Mouse (Mus musculus): ENCODE data around the gene Ccdc92b. TPM values are rescaled to one million over a fixed set of nuclear protein-coding genes. Genes with fewer than 3 reads are reported as not detected.

The Ccdc92b gene
- total RNA-seq, 2 experiments from 2014 or later = 26.5 to 27.8 TPM

DNA sequence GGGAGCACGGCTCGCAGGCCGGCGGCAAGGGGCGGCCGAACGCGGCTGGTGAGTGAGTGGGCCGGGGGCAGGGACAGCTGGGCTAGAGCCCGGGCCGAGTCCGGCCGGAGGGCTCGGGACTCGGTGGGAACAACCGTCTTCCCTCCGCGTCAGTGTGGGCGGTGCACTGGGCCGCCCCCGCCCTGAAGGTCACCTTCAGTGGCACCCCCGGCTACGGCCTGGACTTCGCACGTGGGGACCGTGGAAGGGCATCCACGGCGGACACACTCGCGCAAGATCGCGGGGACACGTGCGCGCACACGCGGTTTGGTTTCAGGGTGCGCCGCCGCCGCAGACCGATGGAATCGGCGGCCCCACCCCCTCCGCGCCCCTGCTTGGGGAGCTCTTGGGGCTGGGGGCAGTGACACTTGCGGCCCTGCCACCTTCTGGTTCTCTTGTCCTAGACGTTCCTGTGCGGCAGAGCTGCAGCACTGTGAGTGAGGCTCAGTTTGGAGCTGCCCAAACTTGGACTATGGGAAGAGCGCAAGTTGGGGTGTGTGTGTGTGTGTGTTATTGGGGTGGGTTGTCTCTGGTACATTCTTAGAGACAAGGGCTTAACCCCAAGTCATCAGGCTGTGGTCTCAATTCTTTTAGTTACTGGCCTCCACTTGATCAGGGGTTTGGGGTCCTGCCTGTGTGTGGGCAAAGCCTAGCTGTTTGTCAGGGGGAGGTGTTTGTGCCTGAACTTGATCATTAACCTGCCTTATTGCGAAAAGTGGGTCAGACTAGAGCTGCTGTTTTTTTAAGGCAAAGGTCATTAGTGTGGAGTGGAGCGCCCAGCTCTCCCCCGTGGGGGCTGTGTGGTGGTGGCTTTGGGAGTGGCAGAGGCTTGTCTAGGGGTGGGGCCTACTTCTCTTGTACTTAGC lies 30.5 kb downstream of the Ccdc92b start:
- DNase-seq (ENCODE audit: low spot score in 2 of 2) = no peak

DNA sequence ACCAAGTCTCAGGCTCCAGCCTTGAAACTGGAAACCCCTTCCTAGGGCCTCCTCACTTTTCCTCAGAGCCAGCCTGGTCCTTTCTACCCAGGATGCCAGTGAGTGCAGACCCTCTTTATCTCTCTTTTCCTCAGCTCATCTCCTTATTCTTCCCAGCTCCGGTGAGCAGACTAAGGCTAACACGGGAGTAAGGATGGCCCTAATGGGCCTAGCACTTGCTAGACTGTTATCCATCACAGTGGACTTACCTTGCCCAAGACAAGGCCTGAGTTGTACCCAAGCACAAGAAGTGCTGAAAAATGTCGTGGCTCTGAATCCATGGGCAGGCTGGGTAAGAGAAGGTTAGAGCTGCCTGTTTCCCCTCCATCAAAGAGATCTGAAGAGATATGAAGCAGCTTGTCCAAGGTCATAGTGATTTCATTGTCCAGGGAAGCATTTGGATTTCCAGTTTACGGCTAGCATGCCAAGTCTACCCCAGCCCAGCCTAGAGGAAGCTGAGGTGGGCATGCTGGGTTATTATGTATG lies 31.2 kb downstream of the Ccdc92b start:
- no peak for DNase-seq (ENCODE audit: low spot score in 2 of 2)

DNA sequence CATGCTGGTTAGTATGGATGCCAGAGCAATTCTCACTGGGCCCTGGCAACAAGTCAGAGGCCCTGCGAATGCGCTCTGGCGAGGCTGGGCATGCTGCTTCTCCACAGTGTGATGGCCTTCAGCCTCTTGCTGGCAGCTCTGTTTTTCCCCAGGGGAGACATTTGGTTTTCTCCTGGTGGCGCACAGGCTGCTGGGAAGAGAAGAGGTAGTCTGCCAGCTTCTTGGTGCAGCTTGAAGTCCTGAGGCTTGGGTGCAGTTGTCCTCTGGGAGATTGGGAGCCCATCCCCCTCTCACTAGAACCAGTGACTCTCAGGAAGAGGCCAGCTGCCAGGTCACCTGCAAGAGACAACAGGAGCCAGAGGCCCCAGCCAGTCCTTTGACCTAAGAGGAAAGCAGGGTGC lies 33.4 kb downstream of the Ccdc92b start:
- no peak for DNase-seq (ENCODE audit: low spot score in 2 of 2)

DNA sequence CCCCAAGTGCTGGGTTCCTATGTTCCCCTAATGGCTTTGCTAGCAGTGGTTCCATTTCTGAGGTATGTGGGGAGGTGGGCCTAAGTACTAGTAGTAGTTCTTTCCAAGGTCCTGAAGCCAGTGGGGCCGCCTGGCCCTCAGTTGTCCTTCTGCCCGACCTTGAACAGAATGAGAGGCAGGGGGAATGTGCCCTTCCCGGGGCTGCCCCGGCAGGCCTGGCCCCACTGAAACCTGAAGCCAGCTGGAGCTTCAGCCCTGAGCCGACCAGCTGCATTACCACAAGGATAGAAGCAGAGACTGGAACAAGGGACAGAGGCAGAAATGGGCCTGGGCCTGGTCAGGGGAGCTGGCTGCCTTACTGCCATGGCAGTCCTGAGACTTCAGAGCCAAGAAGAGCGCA lies 34.0 kb downstream of the Ccdc92b start:
- DNase-seq (ENCODE audit: low spot score in 2 of 2) = no peak

DNA sequence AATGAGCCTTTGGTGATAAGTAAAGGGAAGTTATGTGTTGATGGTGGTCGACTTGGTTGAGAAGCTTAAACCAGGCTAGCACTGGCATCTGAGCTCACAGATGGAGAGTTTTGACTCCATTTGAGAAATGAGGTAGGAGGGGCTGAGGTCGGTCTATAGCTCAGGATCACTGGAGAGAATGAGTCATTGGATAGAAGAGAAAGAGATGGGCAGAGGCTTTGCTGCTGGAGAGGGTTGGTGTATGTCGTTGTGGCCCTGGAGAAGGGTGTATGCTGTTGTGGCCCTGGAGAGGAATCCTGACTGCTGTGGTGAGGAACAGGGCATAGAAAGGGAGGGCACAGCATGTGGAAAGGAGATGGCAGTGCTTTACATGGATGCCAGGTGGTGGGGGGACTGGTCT lies 36.5 kb downstream of the Ccdc92b start:
- DNase-seq (ENCODE audit: low spot score in 2 of 2) = no peak

GRCm38 (mm10) chr11:74660336-74660735 lies 40.9 kb downstream of the Ccdc92b start:
- no peak for DNase-seq (ENCODE audit: low spot score in 2 of 2)

DNA sequence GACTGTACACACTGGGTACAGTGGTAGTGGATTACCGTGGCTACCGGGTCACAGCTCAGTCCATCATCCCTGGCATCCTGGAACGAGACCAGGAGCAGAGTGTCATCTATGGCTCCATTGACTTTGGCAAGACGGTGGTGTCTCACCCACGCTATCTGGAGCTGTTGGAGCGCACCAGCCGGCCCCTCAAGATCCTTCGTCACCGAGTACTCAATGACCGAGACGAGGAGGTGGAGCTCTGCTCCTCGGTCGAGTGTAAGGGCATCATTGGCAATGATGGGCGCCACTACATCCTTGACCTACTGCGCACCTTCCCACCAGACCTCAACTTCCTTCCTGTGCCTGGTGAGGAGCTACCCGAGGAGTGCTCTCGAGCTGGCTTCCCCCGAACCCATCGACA lies 42.2 kb downstream of the Ccdc92b start:
- DNase-seq (ENCODE audit: low spot score in 2 of 2) = no peak

DNA sequence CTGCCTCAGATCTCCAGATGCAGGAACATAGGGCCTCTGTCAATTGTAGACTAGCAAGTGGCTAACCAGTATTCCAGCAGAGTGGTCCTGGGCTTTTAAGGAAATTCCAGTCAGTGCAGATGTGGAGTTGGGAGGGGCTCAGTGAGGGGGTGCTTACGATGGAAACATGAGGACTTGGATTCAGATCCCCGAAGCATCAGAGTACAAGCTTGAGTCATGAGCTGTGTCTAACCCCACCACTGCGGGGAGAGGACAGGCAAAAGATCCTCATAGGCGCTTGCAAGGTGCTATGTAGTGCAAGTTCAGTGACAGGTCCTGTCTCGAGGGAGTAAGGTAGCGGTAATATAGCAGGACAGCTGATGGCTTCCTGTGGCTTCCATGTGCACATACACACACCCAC lies 42.8 kb downstream of the Ccdc92b start:
- DNase-seq (ENCODE audit: low spot score in 2 of 2) = no peak

DNA sequence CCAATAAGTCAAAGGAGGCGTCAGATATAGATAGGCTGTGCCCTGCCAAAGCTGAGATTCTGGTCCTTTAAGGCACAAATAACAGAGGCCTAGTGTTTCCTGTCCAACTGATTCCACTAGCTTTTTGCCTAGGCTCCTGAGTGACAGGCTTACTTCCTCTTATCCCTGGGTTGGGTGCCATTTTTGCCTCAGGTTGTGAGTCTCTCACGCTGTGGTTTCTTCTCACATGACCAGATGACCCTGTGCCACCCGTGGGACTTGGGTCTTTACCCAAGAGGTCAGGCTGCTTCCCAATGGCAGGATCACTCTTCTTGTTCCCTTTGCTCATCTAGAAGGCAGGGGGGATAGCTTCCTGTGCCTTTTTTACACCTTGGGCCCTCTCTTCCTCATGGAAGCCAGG lies 44.9 kb downstream of the Ccdc92b start:
- no peak for DNase-seq (ENCODE audit: low spot score in 2 of 2)

DNA sequence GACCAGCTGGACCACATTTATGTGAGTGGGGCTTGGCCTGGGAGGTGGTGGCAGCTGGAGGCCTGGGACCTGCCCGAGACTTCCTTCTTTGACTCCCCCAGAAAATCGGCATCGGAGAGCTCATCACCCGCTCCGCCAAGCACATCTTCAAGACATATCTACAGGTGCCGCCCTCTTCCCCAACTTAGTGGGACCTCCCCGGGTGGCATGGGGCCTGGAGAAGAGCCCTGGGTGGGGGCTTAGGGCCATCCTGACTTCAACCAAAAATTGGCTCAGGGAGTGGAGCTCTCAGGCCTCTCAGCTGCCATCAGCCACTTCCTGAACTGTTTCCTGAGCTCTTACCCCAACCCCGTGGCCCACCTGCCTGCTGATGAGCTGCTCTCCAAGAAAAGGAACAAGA lies 45.5 kb downstream of the Ccdc92b start:
- DNase-seq (ENCODE audit: low spot score in 2 of 2) = no peak

GRCm38 (mm10) chr11:74665631-74666283 lies 46.4 kb downstream of the Ccdc92b start:
- no peak for DNase-seq (ENCODE audit: low spot score in 2 of 2)

GRCm38 (mm10) chr11:74666284-74666652 lies 46.9 kb downstream of the Ccdc92b start:
- no peak for DNase-seq (ENCODE audit: low spot score in 2 of 2)

DNA sequence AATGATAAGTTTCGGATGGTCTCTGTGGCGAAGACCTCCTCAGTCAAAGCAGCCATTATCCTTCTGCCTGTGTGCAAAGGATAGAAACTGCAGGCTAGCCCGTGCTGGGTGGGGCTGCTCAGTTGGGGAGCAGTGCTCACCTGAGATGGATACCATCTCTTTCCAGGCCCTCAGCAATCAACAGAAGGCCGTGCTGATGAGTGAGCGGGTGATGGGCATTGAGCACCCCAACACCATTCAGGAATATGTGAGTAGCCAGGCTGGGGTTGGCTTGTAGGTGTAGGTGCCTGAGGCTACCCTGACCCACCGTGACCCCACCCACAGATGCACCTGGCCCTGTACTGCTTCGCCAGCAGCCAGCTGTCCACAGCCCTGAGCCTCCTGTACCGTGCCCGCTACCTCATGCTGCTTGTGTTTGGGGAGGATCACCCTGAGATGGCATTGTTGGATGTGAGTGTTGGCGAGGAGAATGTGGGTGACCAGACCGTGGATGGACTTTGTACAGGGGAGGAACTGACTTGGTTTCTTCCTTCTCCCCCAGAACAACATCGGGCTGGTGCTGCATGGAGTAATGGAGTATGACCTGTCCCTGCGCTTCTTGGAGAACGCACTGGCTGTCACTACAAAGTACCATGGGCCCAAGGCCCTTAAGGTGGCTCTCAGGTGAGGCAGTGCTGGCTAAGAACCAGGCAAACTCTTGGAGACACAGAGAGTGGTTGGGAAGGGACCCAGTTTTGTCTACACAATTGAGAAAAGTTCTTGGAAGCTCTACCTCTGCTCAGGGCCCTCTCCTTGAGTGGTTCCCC lies 47.6 kb downstream of the Ccdc92b start:
- DNase-seq (ENCODE audit: low spot score in 2 of 2) = no peak

GRCm38 (mm10) chr11:74667582-74668010 lies 48.2 kb downstream of the Ccdc92b start:
- no peak for DNase-seq (ENCODE audit: low spot score in 2 of 2)

DNA sequence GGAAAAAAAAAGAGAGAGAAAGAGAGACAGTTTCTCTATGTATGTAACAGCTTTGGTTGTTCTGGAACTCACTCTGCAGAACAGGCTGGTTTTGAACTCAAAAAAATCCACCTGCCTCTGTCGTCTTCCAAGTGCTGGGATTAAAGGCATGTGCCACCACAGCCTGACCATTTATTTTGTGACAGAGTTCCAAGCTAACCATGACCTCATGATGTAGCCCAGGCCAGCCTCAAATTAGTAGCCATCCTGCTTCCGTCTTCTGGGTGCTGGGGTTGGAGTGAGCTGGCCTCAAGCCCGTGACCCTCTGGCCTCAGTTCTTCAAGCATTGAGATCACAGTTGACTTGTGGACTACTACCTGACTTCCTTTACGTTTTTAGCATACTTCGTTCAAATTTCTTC lies 49.1 kb downstream of the Ccdc92b start:
- DNase-seq (ENCODE audit: low spot score in 2 of 2) = no peak

GRCm38 (mm10) chr11:74668971-74669370 lies 49.6 kb downstream of the Ccdc92b start:
- no peak for DNase-seq (ENCODE audit: low spot score in 2 of 2)

DNA sequence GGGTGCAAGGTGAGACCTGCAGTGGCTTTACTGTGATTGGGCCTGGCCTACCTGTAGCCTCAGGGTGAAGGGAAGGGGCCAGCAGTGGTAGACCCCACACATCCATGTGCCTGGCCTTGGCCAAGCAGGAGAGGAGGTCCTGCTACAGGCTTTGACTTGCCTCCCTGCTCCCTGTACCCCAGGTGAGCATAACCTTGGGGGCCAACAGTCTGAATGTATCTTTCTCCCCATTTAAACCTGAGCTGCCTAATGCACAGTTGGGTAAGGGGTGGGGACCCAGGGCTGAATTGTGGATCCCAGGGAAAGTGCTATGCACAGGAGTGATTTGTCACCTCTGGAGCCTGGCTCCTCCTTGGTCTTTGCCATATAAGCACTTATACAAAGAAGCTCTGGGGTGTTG lies 50.7 kb downstream of the Ccdc92b start:
- DNase-seq (ENCODE audit: low spot score in 2 of 2) = no peak

- DNase-seq (ENCODE audit: low spot score in 2 of 2) = no peak
These were observed 51.6 kb downstream of the Ccdc92b start for GRCm38 (mm10) chr11:74671013-74671412.

DNA sequence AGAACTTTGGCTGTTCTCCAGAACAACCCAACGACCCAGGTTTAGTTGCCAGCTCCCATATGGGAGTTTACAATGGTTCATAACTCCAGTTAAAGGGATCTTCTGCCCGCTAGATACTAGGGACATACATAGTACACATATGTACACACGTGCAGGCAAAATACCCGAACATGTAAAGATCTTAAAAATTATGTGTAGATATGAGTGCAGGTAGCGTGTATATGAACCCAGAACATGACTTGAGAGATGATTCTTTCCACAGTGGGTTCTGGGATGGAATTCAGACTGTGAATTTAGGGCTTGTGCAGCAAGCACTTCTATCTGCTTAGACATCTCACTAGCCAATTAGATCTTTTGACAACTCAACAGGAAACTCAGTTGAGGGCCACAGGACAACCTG lies 52.4 kb downstream of the Ccdc92b start:
- DNase-seq (ENCODE audit: low spot score in 2 of 2) = no peak

GRCm38 (mm10) chr11:74672901-74673513 lies 53.6 kb downstream of the Ccdc92b start:
- no peak for DNase-seq (ENCODE audit: low spot score in 2 of 2)

DNA sequence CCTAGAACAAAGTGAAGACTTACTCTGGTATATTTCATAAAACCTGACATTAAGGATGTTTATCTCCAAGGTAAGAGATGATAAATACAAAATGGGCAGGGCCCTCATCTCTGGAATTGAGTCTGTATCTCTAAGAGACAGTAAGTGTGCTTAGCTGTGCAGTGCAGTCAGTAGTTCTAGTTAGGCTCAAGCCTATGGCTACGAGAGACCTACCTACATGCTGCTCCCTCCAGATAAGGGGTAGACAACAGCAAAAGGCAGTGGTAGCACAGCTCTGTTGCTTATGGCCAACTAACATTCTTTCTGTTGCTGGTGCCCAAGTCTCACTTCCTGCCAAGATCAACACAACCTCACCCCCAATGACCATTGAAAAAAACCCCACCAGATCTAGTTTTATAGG lies 54.2 kb downstream of the Ccdc92b start:
- DNase-seq (ENCODE audit: low spot score in 2 of 2) = no peak

Data from layer of hippocampus, adult 18-20 months (tissue).